Mouse (Mus musculus) heart, embryonic 11.5 days (tissue): ENCODE results near the gene Nsun3. TPM values are rescaled to one million over a fixed set of nuclear protein-coding genes. Genes with fewer than 3 reads are reported as not detected.

Experiments used
- ATAC-seq: fragments of 200-750 bp; cut with Nextera tagmentation; replicated peaks from 2 replicates; pipeline ENCODE4 v1.8.0; 2017; ENCODE audit warnings: moderate library complexity; ENCODE audit not compliant: insufficient number of reproducible peaks, low FRiP score, low TSS enrichment
- H3K27ac ChIP-seq: fragments of 300-500 bp; sonication (generic); 2 replicates; pipeline ENCODE4 v1.5.1; 2014; ENCODE audit warnings: mild to moderate bottlenecking, low read depth, low read length
- H3K27me3 ChIP-seq: fragments of 300-500 bp; sonication (generic); 2 replicates; pipeline ENCODE4 v1.6.1; 2014; ENCODE audit warnings: mild to moderate bottlenecking, low read length, mixed read lengths; ENCODE audit not compliant: control insufficient read depth, insufficient read depth
- H3K36me3 ChIP-seq: fragments of 300-500 bp; sonication (generic); 2 replicates; pipeline ENCODE4 v1.6.1; 2014; ENCODE audit warnings: mild to moderate bottlenecking, low read length, moderate library complexity, mixed read lengths; ENCODE audit not compliant: control insufficient read depth, insufficient read depth
- H3K4me1 ChIP-seq: fragments of 300-500 bp; sonication (generic); 2 replicates; pipeline ENCODE4 v1.6.1; 2014; ENCODE audit warnings: low read length; ENCODE audit not compliant: control insufficient read depth, insufficient read depth
- H3K4me2 ChIP-seq: fragments of 300-500 bp; sonication (generic); 2 replicates; pipeline ENCODE4 v1.6.1; 2014; ENCODE audit warnings: mild to moderate bottlenecking, moderate library complexity
- H3K4me3 ChIP-seq: fragments of 300-500 bp; sonication (generic); 2 replicates; pipeline ENCODE4 v1.5.1; 2014; ENCODE audit warnings: low read depth, low read length
- H3K9ac ChIP-seq: fragments of 300-500 bp; sonication (generic); 2 replicates; pipeline ENCODE4 v1.6.1; 2014; ENCODE audit warnings: mild to moderate bottlenecking, low read depth, low read length, moderate library complexity
- H3K9me3 ChIP-seq: fragments of 300-500 bp; sonication (generic); replicated peaks from 2 replicates; pipeline ENCODE4 v1.6.1; 2016; ENCODE audit warnings: low read length; ENCODE audit not compliant: control insufficient read depth
- WGBS: fragments of 180-500 bp; shearing (Covaris S2); extraction: QIAGEN DNeasy Blood & Tissue Kit; methylation state at CpG from one replicate; pipeline ENCODE4 v1.1.7; 2014; ENCODE audit not compliant: insufficient replicate concordance; 5-methylcytosine and 5-hydroxymethylcytosine counted together
- polyA plus RNA-seq: library from polyadenylated mRNA; unstranded; fragments of >200 nt; fragmentation: Nextera tagmentation; extraction: Ambion mirVana; gene quantifications from 2 replicates; pipeline ENCODE4 v1.2.1, GENCODE M21; 2014

Gene Nsun3
- 6.8 and 7.2 TPM in 2 replicates for polyA plus RNA-seq

DNA sequence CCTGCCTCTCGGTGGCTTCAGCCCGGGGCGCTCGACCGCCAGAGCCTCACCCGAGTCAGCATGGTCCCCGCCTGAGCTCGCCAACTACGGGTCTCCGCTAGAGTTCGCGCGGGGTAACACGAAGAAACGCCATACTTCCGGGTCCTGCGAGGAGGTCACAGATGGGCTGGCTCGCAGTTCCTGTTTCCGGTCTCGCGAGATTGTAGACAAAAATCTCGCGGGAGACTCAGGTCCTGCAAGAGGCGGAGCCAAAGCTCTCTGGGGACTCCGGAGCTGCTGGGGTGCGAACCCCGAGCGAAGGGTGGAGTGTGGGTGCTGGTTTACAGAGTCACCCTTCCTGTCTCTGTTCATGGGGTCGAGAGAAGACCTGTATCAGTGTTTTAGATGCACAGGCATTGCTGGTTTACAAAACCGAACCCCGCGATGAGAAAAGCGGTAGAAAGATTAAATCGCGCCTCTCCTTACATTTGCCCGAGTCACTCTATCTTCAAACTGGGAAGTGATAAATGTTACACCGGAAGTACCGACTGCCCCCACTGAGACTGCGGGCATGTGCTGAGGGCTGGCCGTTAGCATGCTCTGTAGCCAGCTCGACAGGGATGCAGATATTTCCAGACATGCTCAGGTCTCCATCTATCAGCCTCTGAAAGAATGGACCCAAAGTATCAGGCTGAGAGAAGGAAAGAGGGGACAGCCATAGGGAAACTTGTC lies at the start of gene Nsun3:
Gene Nsun3 (minus strand): TSS at position 198 of the 711 bp plus-strand sequence.
- Histone ChIP-seq H3K9me3 (no peaks in the 10 kb centered on the region), H3K36me3 (no peaks in the 10 kb centered on the region), H3K27ac (peak within 1 kb of the TSS; percentile 86), H3K27me3 (no peaks in the 10 kb centered on the region), H3K4me3 (peak within 1 kb of the TSS; percentile 81), H3K9ac (peak within 1 kb of the TSS; percentile 94), H3K4me1 (no peaks in the 10 kb centered on the region; the same call in 1 of the 2 replicates), H3K4me2 (peak within 1 kb of the TSS; percentile 85)
- peak; percentile 95 for ATAC-seq
- 2% methylated on average over 41 of the region's 41 CpGs for WGBS

DNA sequence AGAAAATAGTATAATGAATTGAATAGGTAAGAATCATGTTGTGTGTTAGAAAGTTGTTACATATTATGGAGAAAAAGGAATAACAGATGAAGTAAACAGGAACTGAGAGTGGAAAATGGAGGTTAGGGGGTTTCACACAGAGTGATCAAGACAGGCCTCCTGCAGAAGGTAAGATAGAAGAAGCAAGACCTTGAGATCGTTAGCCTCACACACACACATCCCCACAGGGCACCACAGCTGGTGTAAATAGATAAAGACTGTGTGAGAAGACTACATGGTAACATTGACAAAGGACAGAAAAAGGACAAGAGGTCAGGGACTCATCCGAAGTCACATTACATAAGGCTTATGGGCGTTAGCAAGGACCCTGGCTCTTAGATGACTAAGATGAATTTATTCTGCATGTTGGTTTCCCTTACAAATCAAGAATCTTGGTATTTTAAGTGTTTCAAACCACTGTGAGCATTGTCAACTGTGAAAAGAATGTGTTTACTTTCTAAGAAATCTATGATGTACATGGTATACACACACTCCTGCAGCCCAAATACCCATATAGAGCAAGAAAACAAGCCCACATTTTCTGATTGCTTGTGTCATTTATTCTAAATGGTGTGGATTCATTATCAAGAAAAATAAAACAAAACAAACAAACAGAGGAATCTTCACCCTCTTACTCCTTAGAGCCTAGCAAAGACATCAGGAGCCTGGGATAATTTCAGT lies 47.6 kb upstream of the Nsun3 start:
- Histone ChIP-seq H3K27ac (0 out of 2 replicates have a peak overlapping the region, but pooled peaks have one; percentile 35), H3K4me3 (no peak overlapping the region), H3K4me2 (no peak overlapping the region), H3K4me1 (no peaks in the 10 kb centered on the region), H3K36me3 (no peaks in the 10 kb centered on the region), H3K27me3 (no peaks in the 10 kb centered on the region), H3K9ac (no peak overlapping the region), H3K9me3 (no peaks in the 10 kb centered on the region)
- ATAC-seq: peak; percentile 89
- 40% methylated on average over 3 of the region's 3 CpGs for WGBS

DNA sequence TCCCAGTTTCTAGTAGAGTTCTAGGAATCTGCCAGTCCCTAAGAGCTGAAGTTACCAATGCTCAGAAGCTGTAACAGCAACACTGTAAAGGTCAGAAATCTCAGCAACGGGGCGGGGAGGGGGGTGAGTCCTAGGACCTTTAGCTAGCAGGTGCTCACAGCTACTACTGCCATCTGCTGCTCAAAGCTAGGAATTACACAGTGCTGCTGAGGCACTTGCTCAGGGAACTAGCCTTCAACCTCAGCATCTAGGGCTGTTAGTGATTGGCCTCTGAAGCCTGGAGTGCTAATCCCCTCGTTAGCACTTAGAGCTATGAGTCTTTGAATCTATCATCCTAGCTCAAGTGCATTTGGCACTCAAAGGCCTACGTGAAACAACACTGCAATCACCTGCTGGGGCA lies 45.9 kb upstream of the Nsun3 start:
- Histone ChIP-seq H3K9me3 (no peaks in the 10 kb centered on the region), H3K4me2 (no peak overlapping the region), H3K4me1 (no peaks in the 10 kb centered on the region), H3K27me3 (no peaks in the 10 kb centered on the region), H3K36me3 (no peaks in the 10 kb centered on the region), H3K4me3 (no peak overlapping the region), H3K9ac (no peak overlapping the region), H3K27ac (no peak overlapping the region)
- no peak for ATAC-seq
- WGBS: 14% methylated on average over 4 of the region's 4 CpGs

DNA sequence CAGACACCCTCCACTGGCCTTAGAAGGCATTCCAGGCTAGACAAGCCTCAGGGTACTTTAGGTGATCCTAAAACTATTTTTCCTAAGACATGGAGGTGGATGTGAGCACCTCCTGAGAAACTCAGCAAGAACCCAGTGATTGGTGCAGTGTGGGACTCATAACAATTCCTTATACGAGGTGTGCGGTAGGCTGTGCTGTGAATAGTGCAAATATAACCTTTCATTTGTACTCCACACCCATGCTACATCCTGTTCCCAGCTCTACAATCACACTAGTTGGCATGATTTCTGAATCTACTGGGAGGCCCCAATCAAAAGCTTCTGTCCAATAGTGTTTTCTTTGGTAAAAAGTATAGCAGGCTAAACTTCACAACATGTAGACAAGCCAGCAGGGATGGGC lies 45.4 kb upstream of the Nsun3 start:
- Histone ChIP-seq H3K36me3 (no peaks in the 10 kb centered on the region), H3K27ac (no peak overlapping the region), H3K9me3 (no peaks in the 10 kb centered on the region), H3K4me2 (no peak overlapping the region), H3K9ac (no peak overlapping the region), H3K4me1 (no peaks in the 10 kb centered on the region), H3K27me3 (no peaks in the 10 kb centered on the region), H3K4me3 (no peak overlapping the region)
- 77% methylated on average over 2 of the region's 2 CpGs for WGBS
- no peak for ATAC-seq

DNA sequence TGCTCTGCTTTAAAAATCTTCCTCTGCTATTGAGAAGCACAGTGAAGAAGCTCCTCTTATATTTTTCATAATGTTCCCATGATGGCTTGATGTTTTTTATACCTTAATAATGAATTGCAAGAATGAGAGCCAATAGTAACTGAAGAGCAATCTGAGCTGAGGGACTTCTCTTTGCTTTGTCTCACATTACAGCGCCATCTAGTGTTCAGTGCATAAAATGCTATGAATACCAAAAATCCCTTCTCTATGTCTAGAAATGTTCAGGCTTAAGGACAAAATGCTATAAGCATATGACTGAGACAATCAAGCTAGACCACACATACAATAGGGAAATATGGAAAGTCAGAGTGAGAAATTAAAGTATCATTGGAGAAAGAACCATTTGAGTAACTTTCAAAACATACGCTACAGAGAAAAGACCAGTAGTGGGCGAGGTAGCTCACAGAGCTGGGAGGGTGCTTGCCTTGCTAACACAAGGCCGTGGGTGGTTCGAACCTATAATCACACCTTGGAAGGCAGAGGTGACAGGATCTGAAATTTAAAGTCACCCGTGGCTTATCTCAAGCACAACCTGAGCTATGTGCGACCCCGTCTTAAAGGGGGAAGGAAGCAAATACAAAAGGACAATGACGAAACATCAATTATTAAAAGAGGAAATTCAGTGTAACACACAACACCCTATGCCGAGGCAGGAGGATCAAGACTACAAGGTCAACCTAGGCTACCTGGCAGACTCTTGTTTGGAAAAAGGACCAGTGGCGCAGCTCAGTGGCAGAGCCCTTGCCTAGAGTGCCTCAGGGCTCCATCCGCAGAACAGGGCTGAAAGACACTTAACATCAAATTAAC lies 39.8 kb upstream of the Nsun3 start:
- Histone ChIP-seq H3K4me3 (no peak overlapping the region), H3K36me3 (no peaks in the 10 kb centered on the region), H3K9me3 (no peaks in the 10 kb centered on the region), H3K4me1 (no peaks in the 10 kb centered on the region), H3K9ac (no peak overlapping the region), H3K4me2 (no peak overlapping the region), H3K27ac (no peak overlapping the region), H3K27me3 (no peaks in the 10 kb centered on the region)
- no peak for ATAC-seq
- WGBS: 71% methylated on average over 12 of the region's 12 CpGs

DNA sequence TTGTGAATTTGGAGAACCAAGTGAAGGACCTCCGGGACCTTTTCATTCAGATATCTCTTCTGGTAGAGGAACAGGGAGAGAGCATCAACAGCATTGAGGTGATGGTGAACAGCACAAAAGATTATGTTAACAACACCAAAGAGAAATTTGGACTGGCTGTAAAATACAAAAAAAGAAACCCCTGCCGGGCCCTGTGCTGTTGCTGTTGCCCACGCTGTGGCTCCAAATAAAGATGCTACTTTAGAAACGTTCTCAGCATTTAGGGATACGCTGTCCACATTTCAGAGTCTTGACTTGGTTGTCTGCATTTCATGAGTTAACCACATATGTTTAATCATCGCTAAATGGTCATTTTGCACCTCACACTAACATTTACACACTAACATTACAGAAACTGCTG lies 35.9 kb upstream of the Nsun3 start:
- no peak overlapping the region for H3K4me2 ChIP-seq
- H3K9ac ChIP-seq: no peak overlapping the region
- H3K36me3 ChIP-seq: no peaks in the 10 kb centered on the region
- no peaks in the 10 kb centered on the region for H3K9me3 ChIP-seq
- 91% methylated on average over 6 of the region's 6 CpGs for WGBS
- no peak overlapping the region for H3K4me3 ChIP-seq
- no peak for ATAC-seq
- H3K27me3 ChIP-seq: no peaks in the 10 kb centered on the region
- no peak overlapping the region for H3K27ac ChIP-seq
- no peaks in the 10 kb centered on the region for H3K4me1 ChIP-seq

DNA sequence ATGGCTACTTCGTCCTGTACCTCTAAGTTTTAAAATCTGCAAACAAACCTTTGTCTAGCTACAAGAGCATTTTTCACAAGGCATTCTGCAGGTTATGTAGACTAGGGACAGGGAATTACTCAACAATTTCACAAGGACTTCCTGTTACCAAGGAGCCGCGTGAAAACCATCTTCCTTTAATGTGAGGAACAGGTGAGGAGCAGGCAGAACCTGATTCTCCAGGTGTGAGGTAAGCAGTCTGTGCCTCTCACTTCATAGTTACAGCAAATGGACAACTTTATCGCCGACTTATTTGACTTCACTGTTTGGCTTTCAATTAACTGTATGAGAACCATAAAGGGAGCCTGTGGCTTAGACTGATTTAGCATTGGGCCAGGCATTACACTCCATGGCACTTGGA lies 27.9 kb upstream of the Nsun3 start, which contains the start of gene Stx19:
Gene Stx19 (plus strand): TSS at position 186 of the 400 bp plus-strand sequence.
- Histone ChIP-seq H3K9me3 (no peaks in the 10 kb centered on the region), H3K9ac (no peak within 1 kb of the TSS), H3K4me2 (no peak within 1 kb of the TSS), H3K27me3 (no peaks in the 10 kb centered on the region), H3K27ac (no peak within 1 kb of the TSS), H3K4me3 (no peak within 1 kb of the TSS), H3K36me3 (no peaks in the 10 kb centered on the region), H3K4me1 (no peaks in the 10 kb centered on the region)
- no peak for ATAC-seq
- WGBS: 79% methylated on average over 5 of the region's 5 CpGs

DNA sequence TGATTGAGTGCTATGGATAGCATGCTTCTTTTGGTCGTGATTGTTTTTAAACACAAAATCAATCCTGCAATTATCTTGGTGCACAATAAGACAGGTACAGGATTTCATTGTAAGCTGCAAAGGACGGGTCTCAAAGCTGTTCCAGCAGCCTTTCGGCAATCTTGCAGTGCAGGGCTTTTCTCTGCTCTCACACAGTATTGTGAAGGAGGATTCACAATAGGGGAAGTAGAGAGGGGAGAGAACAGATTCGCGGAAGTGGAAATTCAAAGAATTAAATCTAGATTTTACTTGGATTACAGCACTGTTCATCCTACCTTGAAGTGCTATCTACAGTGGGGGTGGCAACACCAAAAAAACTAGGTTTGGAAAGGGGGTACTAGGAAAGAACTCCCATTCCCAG lies 27.2 kb upstream of the Nsun3 start:
- no peaks in the 10 kb centered on the region for H3K9me3 ChIP-seq
- no peak overlapping the region for H3K9ac ChIP-seq
- no peak overlapping the region for H3K4me3 ChIP-seq
- H3K27ac ChIP-seq: no peak overlapping the region
- H3K4me1 ChIP-seq: no peaks in the 10 kb centered on the region
- ATAC-seq: no peak
- 89% methylated on average over 5 of the region's 5 CpGs for WGBS
- no peaks in the 10 kb centered on the region for H3K36me3 ChIP-seq
- H3K27me3 ChIP-seq: no peaks in the 10 kb centered on the region
- no peak overlapping the region for H3K4me2 ChIP-seq
